In genomic region chr2:125122624-125123476, GRCm38 (mm10) we compare ENCODE assay signal across 8 mouse cellular contexts. TPM values are rescaled to one million over a fixed set of nuclear protein-coding genes. Genes with fewer than 3 reads are reported as not detected.
A peak's percentile ranks its signal among the peaks of the same experiment; 100 is the strongest.
DNase-seq lines count a peak whose midpoint lies in the region; ATAC-seq and TF ChIP-seq lines count a peak whose summit lies in the region.

No protein-coding gene starts in this region.

- TF ChIP-seq CTCF in spleen, adult 2 months (IDR thresholded peaks at IDR 0.05; ENCODE audit: extremely low read depth, insufficient read depth, insufficient read length, insufficient replicate concordance) = no peak

- TF ChIP-seq POLR2A in spleen, adult 2 months (IDR thresholded peaks at IDR 0.05; ENCODE audit: low read depth, low read length) = no peak

- peaks cover 38% of the 10 kb centered on the region for H3K4me1 ChIP-seq in heart, embryonic 13.5 days
- peaks cover 15% of the 10 kb centered on the region for H3K4me1 ChIP-seq in kidney, embryonic 16.5 days (ENCODE audit: insufficient read depth, low read length)
- peaks cover 26% of the 10 kb centered on the region for H3K4me1 ChIP-seq in midbrain, embryonic 16.5 days (ENCODE audit: control insufficient read depth, insufficient read depth, low read length)
- no peaks in the 10 kb centered on the region; the same call in 1 of the 2 replicates for H3K4me1 ChIP-seq in spleen, adult 2 months (ENCODE audit: control insufficient read depth, insufficient read depth, insufficient read length)

- H3K36me3 ChIP-seq in heart, embryonic 13.5 days = no peaks in the 10 kb centered on the region
- no peaks in the 10 kb centered on the region for H3K36me3 ChIP-seq in kidney, embryonic 16.5 days (ENCODE audit: insufficient read depth, low read length)
- H3K36me3 ChIP-seq in midbrain, embryonic 16.5 days (ENCODE audit: control insufficient read depth, insufficient read depth, low read length) = no peaks in the 10 kb centered on the region
- no peaks in the 10 kb centered on the region for H3K36me3 ChIP-seq in spleen, adult 2 months (ENCODE audit: control insufficient read depth, insufficient read depth, low read length)

- no peaks in the 10 kb centered on the region for H3K27me3 ChIP-seq in heart, embryonic 13.5 days (replicated peaks)
- no peaks in the 10 kb centered on the region for H3K27me3 ChIP-seq in kidney, embryonic 16.5 days (ENCODE audit: insufficient read depth, low read length)
- H3K27me3 ChIP-seq in midbrain, embryonic 16.5 days (ENCODE audit: control insufficient read depth, insufficient read depth, low read depth, low read length) = no peaks in the 10 kb centered on the region
- H3K27me3 ChIP-seq in spleen, adult 2 months (ENCODE audit: control insufficient read depth, insufficient read depth, low read length) = no peaks in the 10 kb centered on the region

- peak; percentile 54 for ATAC-seq in erythroblast, adult 5-6 weeks (replicated peaks; ENCODE audit: low FRiP score, poor library complexity, severe bottlenecking)
- peak; percentile 72 for ATAC-seq in heart, embryonic 13.5 days (ENCODE audit: extremely low read depth, insufficient number of reproducible peaks, low FRiP score, low TSS enrichment)
- peak; percentile 83 for ATAC-seq in kidney, embryonic 16.5 days (ENCODE audit: low FRiP score, low TSS enrichment)
- peak; percentile 84 for ATAC-seq in midbrain, embryonic 16.5 days

- peak overlapping the region; percentile 86 for H3K4me3 ChIP-seq in heart, embryonic 13.5 days
- H3K4me3 ChIP-seq in kidney, embryonic 16.5 days (ENCODE audit: low read length) = peak overlapping the region; percentile 80
- peak overlapping the region; percentile 80 for H3K4me3 ChIP-seq in midbrain, embryonic 16.5 days (ENCODE audit: low read depth, low read length)
- H3K4me3 ChIP-seq in spleen, adult 2 months (ENCODE audit: extremely low read depth, insufficient read depth, insufficient read length) = peak overlapping the region; percentile 70

- no peaks in the 10 kb centered on the region for H3K9me3 ChIP-seq in heart, embryonic 13.5 days
- H3K9me3 ChIP-seq in kidney, embryonic 16.5 days (ENCODE audit: low read length) = no peaks in the 10 kb centered on the region
- no peaks in the 10 kb centered on the region for H3K9me3 ChIP-seq in midbrain, embryonic 16.5 days (replicated peaks; ENCODE audit: control insufficient read depth, low read length, poor library complexity, severe bottlenecking)

- under 1% methylated on average over 42 of the region's 59 CpGs for WGBS in heart, embryonic 13.5 days
- WGBS in kidney, embryonic 16.5 days = under 1% methylated on average over 41 of the region's 59 CpGs
- WGBS in midbrain, embryonic 16.5 days = under 1% methylated on average over 45 of the region's 59 CpGs
- WGBS in spleen, adult 2 months = 2% methylated on average over 56 of the region's 59 CpGs

- H3K9ac ChIP-seq in heart, embryonic 13.5 days = peak overlapping the region; percentile 99
- H3K9ac ChIP-seq in kidney, embryonic 16.5 days (replicated peaks; ENCODE audit: low read length) = peak overlapping the region; percentile 96
- H3K9ac ChIP-seq in midbrain, embryonic 16.5 days (ENCODE audit: low read depth, low read length) = peak overlapping the region; percentile 96

- DNase-seq in B cell, adult 2 months = peak; percentile 55 to 64
- DNase-seq in brain, adult 2 months (ENCODE audit: low read depth, low spot score) = peak; percentile 78
- DNase-seq in liver = peak; percentile 56
- DNase-seq in spleen, adult 2 months (ENCODE audit: low read depth in 1 of 2, low spot score in 2 of 2) = peak; percentile 7 to 27

- peak overlapping the region; percentile 87 for H3K27ac ChIP-seq in heart, embryonic 13.5 days (replicated peaks)
- peak overlapping the region; percentile 88 for H3K27ac ChIP-seq in kidney, embryonic 16.5 days (ENCODE audit: low read length)
- peak overlapping the region; percentile 97 for H3K27ac ChIP-seq in midbrain, embryonic 16.5 days (ENCODE audit: low read length)
- H3K27ac ChIP-seq in spleen, adult 2 months (ENCODE audit: insufficient read depth, low read length) = peak overlapping the region; percentile 38; the same call in 1 of the 2 replicates

- peak overlapping the region; percentile 79 for H3K4me2 ChIP-seq in heart, embryonic 13.5 days
- H3K4me2 ChIP-seq in kidney, embryonic 16.5 days (replicated peaks; ENCODE audit: low read depth, low read length) = peak overlapping the region; percentile 68
- H3K4me2 ChIP-seq in midbrain, embryonic 16.5 days (ENCODE audit: low read length) = peak overlapping the region; percentile 88

RNA-seq across cellular contexts. Expression of gene Myef2, which starts 0.6 kb away (rescaled TPM):
- 7.5 and 15.4 TPM in 2 replicates for total RNA-seq in erythroblast, adult 5-6 weeks (2015; ENCODE audit: low replicate concordance)
- 32.5 and 38.1 TPM in 2 replicates for total RNA-seq in erythroblast, adult 5-6 weeks (2017; ENCODE audit: low replicate concordance)
- polyA plus RNA-seq in heart, embryonic 13.5 days (2015; fragmentation: Nextera tagmentation; extraction: Ambion mirVana) = 58.6 and 61.0 TPM in 2 replicates
- polyA plus RNA-seq in kidney, embryonic 16.5 days (2015; fragmentation: Nextera tagmentation; extraction: Ambion mirVana) = 86.5 and 99.9 TPM in 2 replicates
- 201 and 221 TPM in 2 replicates for polyA plus RNA-seq in midbrain, embryonic 16.5 days (2015; fragmentation: Nextera tagmentation; extraction: Ambion mirVana)
- polyA plus RNA-seq in spleen, adult 2 months (2012; rRNA removed) = 3.9 and 4.2 TPM in 2 replicates

RNA-seq across cellular contexts. Expression of gene Ctxn2, which starts 13.6 kb away (rescaled TPM):
- total RNA-seq in erythroblast, adult 5-6 weeks (2015; ENCODE audit: low replicate concordance) = not detected in 2 replicates
- not detected in 2 replicates for total RNA-seq in erythroblast, adult 5-6 weeks (2017; ENCODE audit: low replicate concordance)
- polyA plus RNA-seq in heart, embryonic 13.5 days (2015; fragmentation: Nextera tagmentation; extraction: Ambion mirVana) = not detected in 2 replicates
- not detected in 2 replicates for polyA plus RNA-seq in kidney, embryonic 16.5 days (2015; fragmentation: Nextera tagmentation; extraction: Ambion mirVana)
- 21.1 and 28.8 TPM in 2 replicates for polyA plus RNA-seq in midbrain, embryonic 16.5 days (2015; fragmentation: Nextera tagmentation; extraction: Ambion mirVana)
- polyA plus RNA-seq in spleen, adult 2 months (2012; rRNA removed) = not detected in 2 replicates

RNA-seq across cellular contexts. Expression of gene Slc12a1, which starts 29.5 kb away (rescaled TPM):
- not detected in 2 replicates for total RNA-seq in erythroblast, adult 5-6 weeks (2015; ENCODE audit: low replicate concordance)
- not detected in 2 replicates for total RNA-seq in erythroblast, adult 5-6 weeks (2017; ENCODE audit: low replicate concordance)
- not detected in 2 replicates for polyA plus RNA-seq in heart, embryonic 13.5 days (2015; fragmentation: Nextera tagmentation; extraction: Ambion mirVana)
- 70.5 and 75.4 TPM in 2 replicates for polyA plus RNA-seq in kidney, embryonic 16.5 days (2015; fragmentation: Nextera tagmentation; extraction: Ambion mirVana)
- 0.04 and 0.09 TPM in 2 replicates for polyA plus RNA-seq in midbrain, embryonic 16.5 days (2015; fragmentation: Nextera tagmentation; extraction: Ambion mirVana)
- 0.02 TPM in 1 of 2 replicates, not detected in the other for polyA plus RNA-seq in spleen, adult 2 months (2012; rRNA removed)

RNA-seq across cellular contexts. Expression of gene Slc24a5, which starts 54.9 kb away (rescaled TPM):
- total RNA-seq in erythroblast, adult 5-6 weeks (2015; ENCODE audit: low replicate concordance) = not detected in 2 replicates
- total RNA-seq in erythroblast, adult 5-6 weeks (2017; ENCODE audit: low replicate concordance) = 0.98 TPM in 1 of 2 replicates, not detected in the other
- 2.2 and 2.4 TPM in 2 replicates for polyA plus RNA-seq in heart, embryonic 13.5 days (2015; fragmentation: Nextera tagmentation; extraction: Ambion mirVana)
- polyA plus RNA-seq in kidney, embryonic 16.5 days (2015; fragmentation: Nextera tagmentation; extraction: Ambion mirVana) = 2.1 and 2.8 TPM in 2 replicates
- polyA plus RNA-seq in midbrain, embryonic 16.5 days (2015; fragmentation: Nextera tagmentation; extraction: Ambion mirVana) = 4.2 and 4.5 TPM in 2 replicates
- polyA plus RNA-seq in spleen, adult 2 months (2012; rRNA removed) = 1.2 and 2.1 TPM in 2 replicates

Comparison
In these comparisons a context has a peak if more than half of its experiments do, and no peak if none do; other contexts are left out.
1. Peak in every context shown above with its lines: DNase-seq, ATAC-seq, H3K4me3 ChIP-seq and H3K27ac ChIP-seq.
2. DNase-seq: peak in every context shown above with its lines; median percentile 78 in brain, adult 2 months; 60 in B cell, adult 2 months; 56 in liver; 17 in spleen, adult 2 months.
3. H3K27ac ChIP-seq: peak in every context shown above with its lines; median percentile 97 in midbrain, embryonic 16.5 days; 88 in kidney, embryonic 16.5 days; 87 in heart, embryonic 13.5 days; 38 in spleen, adult 2 months.
4. RNA of gene Myef2, which starts 0.6 kb away (polyA plus RNA-seq): 201 to 221 TPM in midbrain, embryonic 16.5 days, 86.5 to 99.9 TPM in kidney, embryonic 16.5 days and 58.6 to 61.0 TPM in heart, embryonic 13.5 days; 3.9 to 4.2 TPM in spleen, adult 2 months; every median in the first group is over 10 times any median in the second.
5. RNA of gene Ctxn2, which starts 13.6 kb away (polyA plus RNA-seq): 21.1 to 28.8 TPM in midbrain, embryonic 16.5 days; not detected in kidney, embryonic 16.5 days, not detected in heart, embryonic 13.5 days and not detected in spleen, adult 2 months; every median in the first group is over 10 times any median in the second.
6. RNA of gene Slc12a1, which starts 29.5 kb away (polyA plus RNA-seq): 70.5 to 75.4 TPM in kidney, embryonic 16.5 days; 0.04 to 0.09 TPM in midbrain, embryonic 16.5 days, 0.02 TPM in spleen, adult 2 months and not detected in heart, embryonic 13.5 days; every median in the first group is over 10 times any median in the second.